10 mouse cellular contexts compared by ENCODE assay signal in genomic region chr7:4811131-4811530, GRCm38 (mm10). TPM values are rescaled to one million over a fixed set of nuclear protein-coding genes. Genes with fewer than 3 reads are reported as not detected.
DNase-seq lines count a peak whose midpoint lies in the region; ATAC-seq and TF ChIP-seq lines count a peak whose summit lies in the region.
"Not testable (repeated sequence)": the region's sequence is repeated elsewhere in the genome, so short reads cannot be mapped to it uniquely, and the experiment has no call there.
"Had no signal": no experiment of that assay in that cellular context is flagged by ENCODE, and none has a peak within 500 bp of the region (broad histone marks: within the 10 kb centered on the region; RNA-seq: fewer than 3 reads in every experiment).

No protein-coding gene starts in this region.

- H3K4me3 ChIP-seq in ES-E14 (ENCODE audit: insufficient read depth in 1 of 2, low read depth in 1 of 2, low read length in 2 of 2, poor library complexity in 1 of 2, severe bottlenecking in 1 of 2) = peak overlapping the region; percentile 97 to 98
- peak overlapping the region; percentile 100 for H3K4me3 ChIP-seq in embryonic facial prominence, embryonic 12.5 days
- H3K4me3 ChIP-seq in forebrain, postnatal 0 days (ENCODE audit: low read depth, low read length) = peak overlapping the region; percentile 91
- H3K4me3 ChIP-seq in hindbrain, embryonic 13.5 days = peak overlapping the region; percentile 97
- peak overlapping the region; percentile 61 for H3K4me3 ChIP-seq in kidney, postnatal 0 days (replicated peaks; ENCODE audit: low read depth, low read length)
- H3K4me3 ChIP-seq in liver, embryonic 15.5 days (replicated peaks) = peak overlapping the region; percentile 98
- peak overlapping the region; percentile 96 for H3K4me3 ChIP-seq in midbrain, embryonic 14.5 days (replicated peaks; ENCODE audit: low read depth, low read length)
- H3K4me3 ChIP-seq in stomach, embryonic 15.5 days (replicated peaks) = peak overlapping the region; percentile 86

- peaks cover 37% of the 10 kb centered on the region for H3K36me3 ChIP-seq in ES-E14 (ENCODE audit: control insufficient read depth, insufficient read depth, low read length, poor library complexity, severe bottlenecking)
- H3K36me3 ChIP-seq in embryonic facial prominence, embryonic 12.5 days = peaks cover 42% of the 10 kb centered on the region
- peaks cover 19% of the 10 kb centered on the region for H3K36me3 ChIP-seq in forebrain, postnatal 0 days (ENCODE audit: insufficient read depth)
- peaks cover 29% of the 10 kb centered on the region for H3K36me3 ChIP-seq in hindbrain, embryonic 13.5 days
- peaks cover 19% of the 10 kb centered on the region for H3K36me3 ChIP-seq in kidney, postnatal 0 days (ENCODE audit: insufficient read depth, low read length)
- H3K36me3 ChIP-seq in liver, embryonic 15.5 days (replicated peaks) = peaks cover 50% of the 10 kb centered on the region
- peaks cover 38% of the 10 kb centered on the region for H3K36me3 ChIP-seq in midbrain, embryonic 14.5 days (ENCODE audit: control insufficient read depth, insufficient read depth, low read length)
- H3K36me3 ChIP-seq in stomach, embryonic 15.5 days = peaks cover 25% of the 10 kb centered on the region

- peak overlapping the region; percentile 81 for H3K4me2 ChIP-seq in embryonic facial prominence, embryonic 12.5 days (replicated peaks)
- peak overlapping the region; percentile 79 for H3K4me2 ChIP-seq in forebrain, postnatal 0 days (ENCODE audit: low read depth)
- H3K4me2 ChIP-seq in hindbrain, embryonic 13.5 days = peak overlapping the region; percentile 82
- peak overlapping the region; percentile 79 for H3K4me2 ChIP-seq in kidney, postnatal 0 days (ENCODE audit: low read length)
- H3K4me2 ChIP-seq in liver, embryonic 15.5 days = peak overlapping the region; percentile 88
- peak overlapping the region; percentile 88 for H3K4me2 ChIP-seq in midbrain, embryonic 14.5 days (ENCODE audit: low read length)
- peak overlapping the region; percentile 73 for H3K4me2 ChIP-seq in stomach, embryonic 15.5 days

- H3K9ac ChIP-seq in ES-E14 (ENCODE audit: insufficient read depth, low read depth, low read length, poor library complexity, severe bottlenecking) = peak overlapping the region; percentile 94
- peak overlapping the region; percentile 99 for H3K9ac ChIP-seq in embryonic facial prominence, embryonic 12.5 days
- H3K9ac ChIP-seq in forebrain, postnatal 0 days = peak overlapping the region; percentile 81
- peak overlapping the region; percentile 98 for H3K9ac ChIP-seq in hindbrain, embryonic 13.5 days
- H3K9ac ChIP-seq in kidney, postnatal 0 days (ENCODE audit: low read depth, low read length) = peak overlapping the region; percentile 72
- peak overlapping the region; percentile 99 for H3K9ac ChIP-seq in liver, embryonic 15.5 days
- H3K9ac ChIP-seq in midbrain, embryonic 14.5 days (replicated peaks; ENCODE audit: low read length) = peak overlapping the region; percentile 90
- peak overlapping the region; percentile 97 for H3K9ac ChIP-seq in stomach, embryonic 15.5 days

- not testable (repeated sequence) for H3K9me3 ChIP-seq in ES-E14 (ENCODE audit: control insufficient read depth, insufficient read depth, low read depth, low read length); embryonic facial prominence, embryonic 12.5 days; forebrain, postnatal 0 days (ENCODE audit: low read length); hindbrain, embryonic 13.5 days; kidney, postnatal 0 days (replicated peaks; ENCODE audit: low read length); liver, embryonic 15.5 days (replicated peaks); midbrain, embryonic 14.5 days (ENCODE audit: control insufficient read depth, low read length); stomach, embryonic 15.5 days

- 0 out of 2 replicates have a peak overlapping the region, but pooled peaks have one; percentile 89 for H3K27ac ChIP-seq in ES-E14 (ENCODE audit: insufficient read depth, low read depth, low read length, poor library complexity, severe bottlenecking)
- not testable (repeated sequence) for H3K27ac ChIP-seq in embryonic facial prominence, embryonic 12.5 days; forebrain, postnatal 0 days (ENCODE audit: low read depth, low read length); hindbrain, embryonic 13.5 days; midbrain, embryonic 14.5 days (replicated peaks; ENCODE audit: low read depth, low read length); stomach, embryonic 15.5 days
- H3K27ac ChIP-seq in kidney, postnatal 0 days = peak overlapping the region; percentile 96; the same call in 1 of the 2 replicates
- peak overlapping the region; percentile 95 for H3K27ac ChIP-seq in liver, embryonic 15.5 days (replicated peaks)

- not testable (repeated sequence) for DNase-seq in ES-E14 (ENCODE audit: low read depth, low spot score); forebrain, postnatal 0 days; kidney, postnatal 0 days (ENCODE audit: low spot score); midbrain, embryonic 14.5 days

- 43% methylated on average over 10 of the region's 10 CpGs for WGBS in embryonic facial prominence, embryonic 12.5 days
- WGBS in forebrain, postnatal 0 days = 36% methylated on average over 10 of the region's 10 CpGs
- 45% methylated on average over 10 of the region's 10 CpGs for WGBS in hindbrain, embryonic 13.5 days
- WGBS in kidney, postnatal 0 days = 36% methylated on average over 10 of the region's 10 CpGs
- 13% methylated on average over 10 of the region's 10 CpGs for WGBS in liver, embryonic 15.5 days (ENCODE audit: insufficient replicate concordance)
- 37% methylated on average over 10 of the region's 10 CpGs for WGBS in midbrain, embryonic 14.5 days
- WGBS in stomach, embryonic 15.5 days = 28% methylated on average over 10 of the region's 10 CpGs

- in situ Hi-C loops in ES-E14 (cut with MboI; ENCODE audit: low sequenced_read_pairs in 2 of 2, unreplicated experiment in 2 of 2) = not testable (repeated sequence)

- TF ChIP-seq CTCF in forebrain, postnatal 0 days (IDR thresholded peaks at IDR 0.05; ENCODE audit: low read depth); kidney, postnatal 0 days (IDR thresholded peaks at IDR 0.05; ENCODE audit: low read depth): not testable (repeated sequence)

- H3K27me3 ChIP-seq in embryonic facial prominence, embryonic 12.5 days; forebrain, postnatal 0 days (ENCODE audit: insufficient read depth, low read length); hindbrain, embryonic 13.5 days; kidney, postnatal 0 days (ENCODE audit: insufficient read depth, low read length); liver, embryonic 15.5 days; midbrain, embryonic 14.5 days (ENCODE audit: control insufficient read depth, insufficient read depth, low read length); stomach, embryonic 15.5 days (replicated peaks): not testable (repeated sequence)

- not testable (repeated sequence) for ATAC-seq in embryonic facial prominence, embryonic 12.5 days (ENCODE audit: insufficient number of reproducible peaks, insufficient read depth, low FRiP score, low TSS enrichment); forebrain, postnatal 0 days; hindbrain, embryonic 13.5 days (ENCODE audit: low FRiP score); kidney, postnatal 0 days (replicated peaks; ENCODE audit: low FRiP score, low read depth); liver, embryonic 15.5 days (ENCODE audit: insufficient read depth); midbrain, embryonic 14.5 days (ENCODE audit: low FRiP score, low TSS enrichment); stomach, embryonic 15.5 days (ENCODE audit: insufficient read depth, low FRiP score, low read depth)

- not testable (repeated sequence) for H3K4me1 ChIP-seq in ES-E14 (ENCODE audit: control insufficient read depth in 2 of 2, insufficient read depth in 2 of 2, low read length in 2 of 2, poor library complexity in 1 of 2); forebrain, postnatal 0 days (ENCODE audit: insufficient read depth)
- H3K4me1 ChIP-seq in embryonic facial prominence, embryonic 12.5 days = peaks cover 26% of the 10 kb centered on the region
- H3K4me1 ChIP-seq in hindbrain, embryonic 13.5 days (replicated peaks) = peaks cover 32% of the 10 kb centered on the region
- peaks cover 15% of the 10 kb centered on the region for H3K4me1 ChIP-seq in kidney, postnatal 0 days (replicated peaks; ENCODE audit: insufficient read depth, low read length)
- peaks cover 51% of the 10 kb centered on the region for H3K4me1 ChIP-seq in liver, embryonic 15.5 days (replicated peaks)
- peaks cover 18% of the 10 kb centered on the region for H3K4me1 ChIP-seq in midbrain, embryonic 14.5 days (ENCODE audit: control insufficient read depth, insufficient read depth, low read length)
- H3K4me1 ChIP-seq in stomach, embryonic 15.5 days = peaks cover 26% of the 10 kb centered on the region

RNA-seq across cellular contexts. Expression of gene Ube2s, which starts 1.3 kb away (rescaled TPM):
- total RNA-seq in ES-E14 (2012; rRNA removed) = 461 and 499 TPM in 2 replicates
- 422 and 452 TPM in 2 replicates for polyA plus RNA-seq in embryonic facial prominence, embryonic 12.5 days (2016; fragmentation: Nextera tagmentation; extraction: Ambion mirVana)
- 300 and 347 TPM in 2 replicates for total RNA-seq in forebrain, postnatal 0 days (2014; rRNA removed)
- 232 and 259 TPM in 2 replicates for polyA plus RNA-seq in forebrain, postnatal 0 days (2015; fragmentation: Nextera tagmentation; extraction: Ambion mirVana)
- 252 and 267 TPM in 2 replicates for polyA plus RNA-seq in hindbrain, embryonic 13.5 days (2015; fragmentation: Nextera tagmentation; extraction: Ambion mirVana)
- 198 and 203 TPM in 2 replicates for polyA plus RNA-seq in kidney, postnatal 0 days (2015; fragmentation: Nextera tagmentation; extraction: Ambion mirVana)
- polyA plus RNA-seq in liver, embryonic 15.5 days (2015; fragmentation: Nextera tagmentation; extraction: Ambion mirVana) = 302 and 318 TPM in 2 replicates
- 290 and 338 TPM in 2 replicates for polyA plus RNA-seq in midbrain, embryonic 14.5 days (2014; fragmentation: Nextera tagmentation; extraction: Ambion mirVana)
- polyA plus RNA-seq in stomach, embryonic 15.5 days (2015; fragmentation: Nextera tagmentation; extraction: Ambion mirVana) = 306 and 315 TPM in 2 replicates

RNA-seq across cellular contexts. Expression of gene Rpl28, which starts 18.5 kb away (rescaled TPM):
- total RNA-seq in ES-E14 (2012; rRNA removed) = 1,352 and 1,377 TPM in 2 replicates
- 388 and 404 TPM in 2 replicates for polyA plus RNA-seq in embryonic facial prominence, embryonic 12.5 days (2016; fragmentation: Nextera tagmentation; extraction: Ambion mirVana)
- total RNA-seq in forebrain, postnatal 0 days (2014; rRNA removed) = 161 and 191 TPM in 2 replicates
- 313 and 332 TPM in 2 replicates for polyA plus RNA-seq in forebrain, postnatal 0 days (2015; fragmentation: Nextera tagmentation; extraction: Ambion mirVana)
- polyA plus RNA-seq in hindbrain, embryonic 13.5 days (2015; fragmentation: Nextera tagmentation; extraction: Ambion mirVana) = 239 and 250 TPM in 2 replicates
- polyA plus RNA-seq in kidney, postnatal 0 days (2015; fragmentation: Nextera tagmentation; extraction: Ambion mirVana) = 453 and 480 TPM in 2 replicates
- polyA plus RNA-seq in liver, embryonic 15.5 days (2015; fragmentation: Nextera tagmentation; extraction: Ambion mirVana) = 169 and 173 TPM in 2 replicates
- 149 and 188 TPM in 2 replicates for polyA plus RNA-seq in midbrain, embryonic 14.5 days (2014; fragmentation: Nextera tagmentation; extraction: Ambion mirVana)
- polyA plus RNA-seq in stomach, embryonic 15.5 days (2015; fragmentation: Nextera tagmentation; extraction: Ambion mirVana) = 309 and 356 TPM in 2 replicates

RNA-seq across cellular contexts. Expression of gene Tmem238, which starts 21.7 kb away (rescaled TPM):
- 13.0 and 27.7 TPM in 2 replicates for total RNA-seq in ES-E14 (2012; rRNA removed)
- 5.8 and 6.2 TPM in 2 replicates for polyA plus RNA-seq in embryonic facial prominence, embryonic 12.5 days (2016; fragmentation: Nextera tagmentation; extraction: Ambion mirVana)
- total RNA-seq in forebrain, postnatal 0 days (2014; rRNA removed) = 7.3 and 10.1 TPM in 2 replicates
- polyA plus RNA-seq in forebrain, postnatal 0 days (2015; fragmentation: Nextera tagmentation; extraction: Ambion mirVana) = 13.3 and 15.0 TPM in 2 replicates
- 2.5 and 3.5 TPM in 2 replicates for polyA plus RNA-seq in hindbrain, embryonic 13.5 days (2015; fragmentation: Nextera tagmentation; extraction: Ambion mirVana)
- polyA plus RNA-seq in kidney, postnatal 0 days (2015; fragmentation: Nextera tagmentation; extraction: Ambion mirVana) = 35.9 and 40.4 TPM in 2 replicates
- 9.5 and 10.3 TPM in 2 replicates for polyA plus RNA-seq in liver, embryonic 15.5 days (2015; fragmentation: Nextera tagmentation; extraction: Ambion mirVana)
- polyA plus RNA-seq in midbrain, embryonic 14.5 days (2014; fragmentation: Nextera tagmentation; extraction: Ambion mirVana) = 2.7 and 3.5 TPM in 2 replicates
- polyA plus RNA-seq in stomach, embryonic 15.5 days (2015; fragmentation: Nextera tagmentation; extraction: Ambion mirVana) = 35.4 and 36.4 TPM in 2 replicates

RNA-seq across cellular contexts. Expression of gene Tmem190, which starts 28.4 kb away (rescaled TPM):
- total RNA-seq in ES-E14 (2012; rRNA removed) = not detected in 2 replicates
- not detected in 2 replicates for polyA plus RNA-seq in embryonic facial prominence, embryonic 12.5 days (2016; fragmentation: Nextera tagmentation; extraction: Ambion mirVana)
- total RNA-seq in forebrain, postnatal 0 days (2014; rRNA removed) = not detected in 2 replicates
- polyA plus RNA-seq in forebrain, postnatal 0 days (2015; fragmentation: Nextera tagmentation; extraction: Ambion mirVana) = not detected in 2 replicates
- not detected in 2 replicates for polyA plus RNA-seq in hindbrain, embryonic 13.5 days (2015; fragmentation: Nextera tagmentation; extraction: Ambion mirVana)
- 0.70 TPM in 1 of 2 replicates, not detected in the other for polyA plus RNA-seq in kidney, postnatal 0 days (2015; fragmentation: Nextera tagmentation; extraction: Ambion mirVana)
- 0.21 TPM in 1 of 2 replicates, not detected in the other for polyA plus RNA-seq in liver, embryonic 15.5 days (2015; fragmentation: Nextera tagmentation; extraction: Ambion mirVana)
- not detected in 2 replicates for polyA plus RNA-seq in midbrain, embryonic 14.5 days (2014; fragmentation: Nextera tagmentation; extraction: Ambion mirVana)
- polyA plus RNA-seq in stomach, embryonic 15.5 days (2015; fragmentation: Nextera tagmentation; extraction: Ambion mirVana) = 1.2 and 1.4 TPM in 2 replicates
- total RNA-seq: layer of hippocampus, postnatal 14 days had no signal
- polyA plus RNA-seq: frontal cortex, adult 2 months had no signal

RNA-seq across cellular contexts. Expression of gene Il11, which starts 28.5 kb away (rescaled TPM):
- total RNA-seq in ES-E14 (2012; rRNA removed) = 1.2 and 2.1 TPM in 2 replicates
- polyA plus RNA-seq in embryonic facial prominence, embryonic 12.5 days (2016; fragmentation: Nextera tagmentation; extraction: Ambion mirVana) = 0.10 TPM in 1 of 2 replicates, not detected in the other
- total RNA-seq in forebrain, postnatal 0 days (2014; rRNA removed) = 1.2 and 2.6 TPM in 2 replicates
- polyA plus RNA-seq in forebrain, postnatal 0 days (2015; fragmentation: Nextera tagmentation; extraction: Ambion mirVana) = 1.2 and 2.1 TPM in 2 replicates
- polyA plus RNA-seq in hindbrain, embryonic 13.5 days (2015; fragmentation: Nextera tagmentation; extraction: Ambion mirVana) = 0.38 and 0.56 TPM in 2 replicates
- polyA plus RNA-seq in kidney, postnatal 0 days (2015; fragmentation: Nextera tagmentation; extraction: Ambion mirVana) = 0.14 and 0.20 TPM in 2 replicates
- 0.06 TPM in 1 of 2 replicates, not detected in the other for polyA plus RNA-seq in liver, embryonic 15.5 days (2015; fragmentation: Nextera tagmentation; extraction: Ambion mirVana)
- 0.17 and 0.43 TPM in 2 replicates for polyA plus RNA-seq in midbrain, embryonic 14.5 days (2014; fragmentation: Nextera tagmentation; extraction: Ambion mirVana)
- polyA plus RNA-seq in stomach, embryonic 15.5 days (2015; fragmentation: Nextera tagmentation; extraction: Ambion mirVana) = 0.13 and 0.22 TPM in 2 replicates
